ENCODE assay signal across 9 mouse cellular contexts in genomic region chr2:125893096-125893495, GRCm38 (mm10). TPM values are rescaled to one million over a fixed set of nuclear protein-coding genes. Genes with fewer than 3 reads are reported as not detected.
A peak's percentile ranks its signal among the peaks of the same experiment; 100 is the strongest.
DNase-seq lines count a peak whose midpoint lies in the region; ATAC-seq and TF ChIP-seq lines count a peak whose summit lies in the region.
"Had no signal": no experiment of that assay in that cellular context is flagged by ENCODE, and none has a peak within 500 bp of the region (broad histone marks: within the 10 kb centered on the region; RNA-seq: fewer than 3 reads in every experiment).

No protein-coding gene starts in this region.

- peak; percentile 39 for DNase-seq in heart, adult 8-10 months (ENCODE audit: low spot score)
- DNase-seq in heart, postnatal 25 days (ENCODE audit: low spot score) = no peak
- DNase-seq in right cerebral cortex, adult 2 months (ENCODE audit: low spot score in 2 of 2) = peak; percentile 14 to 55
- DNase-seq in right cerebral cortex, adult 18-20 months = no peak
- peak; percentile 33 to 69 for DNase-seq in adrenal gland, postnatal 36 days
- peak; percentile 73 for DNase-seq in kidney, postnatal 0 days (ENCODE audit: low spot score)
- peak; percentile 5 for DNase-seq in thymus, postnatal 25 days
- no peak for DNase-seq in right cerebral cortex, postnatal 36 days (ENCODE audit: low spot score in 2 of 2)

- ATAC-seq in kidney, postnatal 0 days (replicated peaks; ENCODE audit: low FRiP score, low read depth) = no peak

- H3K9me3 ChIP-seq in kidney, postnatal 0 days (replicated peaks; ENCODE audit: low read length) = no peaks in the 10 kb centered on the region
- H3K9me3 ChIP-seq: neural tube, embryonic 12.5 days had no signal

- peaks cover 5% of the 10 kb centered on the region for H3K36me3 ChIP-seq in kidney, postnatal 0 days (ENCODE audit: insufficient read depth, low read length)
- H3K36me3 ChIP-seq: neural tube, embryonic 12.5 days had no signal

- no peak overlapping the region for H3K9ac ChIP-seq in kidney, postnatal 0 days (ENCODE audit: low read depth, low read length)
- H3K9ac ChIP-seq: neural tube, embryonic 12.5 days had no signal

- 44% methylated on average over 6 of the region's 6 CpGs for WGBS in kidney, postnatal 0 days

- intact Hi-C loops in heart, postnatal 25 days (cut with DNase I) = loop anchor here (2.0 to 5.0 kb wide), 5 partner anchors 142 to 629 kb away; partner anchors contain the start of gene Fgf7

- H3K4me3 ChIP-seq in kidney, postnatal 0 days (replicated peaks; ENCODE audit: low read depth, low read length) = no peak overlapping the region
- H3K4me3 ChIP-seq: neural tube, embryonic 12.5 days had no signal

- no peak overlapping the region for H3K4me2 ChIP-seq in kidney, postnatal 0 days (ENCODE audit: low read length)
- H3K4me2 ChIP-seq: neural tube, embryonic 12.5 days had no signal

- H3K27me3 ChIP-seq in kidney, postnatal 0 days (ENCODE audit: insufficient read depth, low read length) = no peaks in the 10 kb centered on the region
- H3K27me3 ChIP-seq: neural tube, embryonic 12.5 days had no signal

- H3K27ac ChIP-seq in kidney, postnatal 0 days = no peak overlapping the region
- H3K27ac ChIP-seq: neural tube, embryonic 12.5 days had no signal

- peak; percentile 79 for TF ChIP-seq CTCF in kidney, postnatal 0 days (IDR thresholded peaks at IDR 0.05; ENCODE audit: low read depth)

- no peaks in the 10 kb centered on the region for H3K4me1 ChIP-seq in kidney, postnatal 0 days (replicated peaks; ENCODE audit: insufficient read depth, low read length)
- H3K4me1 ChIP-seq: neural tube, embryonic 12.5 days had no signal

RNA-seq across cellular contexts. Expression of gene Cops2, which starts 34.2 kb away (rescaled TPM):
- 10 to 100 TPM; 83.2 to 94.0 (median 90.4) TPM for total RNA-seq in heart, adult 8-10 months (2022)
- total RNA-seq in heart, postnatal 25 days (2021) = 10 to 100 TPM; 86.9 to 87.0 TPM
- total RNA-seq in adrenal gland, postnatal 36 days (2021) = 100 to 1,000 TPM; 168 TPM
- polyA plus RNA-seq in kidney, postnatal 0 days (2015; fragmentation: Nextera tagmentation; extraction: Ambion mirVana) = 65.2 and 67.9 TPM in 2 replicates

RNA-seq across cellular contexts. Expression of gene Galk2, which starts 34.2 kb away (rescaled TPM):
- total RNA-seq in heart, adult 8-10 months (2022) = 10 to 100 TPM; 10.4 to 12.2 (median 11.7) TPM
- 10 to 100 TPM; 10.1 to 10.9 TPM for total RNA-seq in heart, postnatal 25 days (2021)
- total RNA-seq in adrenal gland, postnatal 36 days (2021) = 10 to 100 TPM; 68.1 to 80.4 TPM
- polyA plus RNA-seq in kidney, postnatal 0 days (2015; fragmentation: Nextera tagmentation; extraction: Ambion mirVana) = 60.6 and 63.8 TPM in 2 replicates

Comparison
In these comparisons a context has a peak if more than half of its experiments do, and no peak if none do; other contexts are left out.
1. DNase-seq: peak in heart, adult 8-10 months (single experiment), right cerebral cortex, adult 2 months (2 of 2), adrenal gland, postnatal 36 days (2 of 2), kidney, postnatal 0 days (single experiment) and thymus, postnatal 25 days (single experiment); none in heart, postnatal 25 days (single experiment), right cerebral cortex, adult 18-20 months (single experiment) and right cerebral cortex, postnatal 36 days (0 of 2).
2. RNA of gene Galk2, which starts 34.2 kb away (total RNA-seq): 68.1 to 80.4 TPM in adrenal gland, postnatal 36 days; 10.4 to 12.2 TPM in heart, adult 8-10 months and 10.1 to 10.9 TPM in heart, postnatal 25 days; every median in the first group is over 4 times any median in the second.